Mouse (Mus musculus): Measurements from ENCODE around the gene Fam69a. TPM values are rescaled to one million over a fixed set of nuclear protein-coding genes. Genes with fewer than 3 reads are reported as not detected.

The Fam69a gene
- polyA plus RNA-seq, 1 experiment from 2014 or later: 26.0 TPM

DNA sequence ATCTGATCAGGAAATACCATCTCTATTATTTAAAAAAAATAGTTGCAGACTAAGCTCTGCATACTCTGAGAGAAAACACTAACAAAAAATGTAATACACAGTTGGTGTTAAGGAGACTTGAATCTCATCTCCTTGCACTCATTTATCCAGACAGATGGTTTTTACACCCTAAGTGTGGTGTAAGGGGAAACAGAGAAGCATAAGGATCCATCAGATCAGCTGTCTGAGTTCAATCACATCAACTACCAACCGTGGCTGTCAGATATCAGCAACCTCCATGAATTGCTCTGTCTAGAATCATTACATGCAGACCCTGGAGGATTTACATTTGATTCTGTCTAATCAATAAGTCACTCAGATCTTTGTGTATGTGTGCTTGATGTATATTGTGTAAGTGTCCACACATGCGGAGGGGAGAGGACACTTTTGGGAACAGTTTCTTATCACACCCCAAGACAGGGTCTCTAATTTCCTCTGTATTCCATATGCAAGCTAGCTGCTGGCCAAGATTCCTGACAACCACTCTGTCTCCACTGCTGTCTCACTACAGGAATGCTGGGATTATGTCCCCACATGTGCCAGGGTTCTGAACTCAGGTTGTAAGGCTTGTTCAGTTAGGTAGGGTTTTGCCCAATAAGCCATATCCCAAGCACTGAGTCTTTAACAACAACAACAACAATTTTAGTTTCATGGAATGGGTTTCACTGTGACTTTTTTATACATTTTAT lies 22.7 kb downstream of the Fam69a start:
- H3K27me3 ChIP-seq (ENCODE audit: control insufficient read depth, insufficient read depth, low read length): no peaks in the 10 kb centered on the region
- no peaks in the 10 kb centered on the region for H3K4me1 ChIP-seq (ENCODE audit: control insufficient read depth, insufficient read depth, low read length)
- H3K4me2 ChIP-seq (ENCODE audit: low read depth): no peak overlapping the region
- H3K36me3 ChIP-seq (ENCODE audit: control insufficient read depth, insufficient read depth, low read length): no peaks in the 10 kb centered on the region
- ATAC-seq (ENCODE audit: insufficient read depth, low FRiP score, low TSS enrichment): no peak
- DNase-seq (ENCODE audit: low spot score): no peak
- H3K4me3 ChIP-seq (ENCODE audit: low read depth, low read length): no peak overlapping the region
- no peak overlapping the region for H3K27ac ChIP-seq (ENCODE audit: low read depth, low read length)
- no peak overlapping the region for H3K9ac ChIP-seq (ENCODE audit: low read length)
- 91% methylated on average over 2 of the region's 2 CpGs for WGBS
- no peaks in the 10 kb centered on the region for H3K9me3 ChIP-seq (ENCODE audit: control insufficient read depth, low read length)

GRCm38 (mm10) chr5:107961438-107962251 lies 25.2 kb downstream of the Fam69a start:
- no peaks in the 10 kb centered on the region for H3K4me1 ChIP-seq (ENCODE audit: control insufficient read depth, insufficient read depth, low read length)
- WGBS: 88% methylated on average over 16 of the region's 16 CpGs
- DNase-seq (ENCODE audit: low spot score) (no peak), ATAC-seq (ENCODE audit: insufficient read depth, low FRiP score, low TSS enrichment) (no peak)
- no peak overlapping the region for H3K27ac ChIP-seq (ENCODE audit: low read depth, low read length)
- no peak overlapping the region for H3K4me2 ChIP-seq (ENCODE audit: low read depth)
- no peak overlapping the region for H3K9ac ChIP-seq (ENCODE audit: low read length)
- H3K4me3 ChIP-seq (ENCODE audit: low read depth, low read length): no peak overlapping the region
- no peaks in the 10 kb centered on the region for H3K9me3 ChIP-seq (ENCODE audit: control insufficient read depth, low read length)
- no peaks in the 10 kb centered on the region for H3K27me3 ChIP-seq (ENCODE audit: control insufficient read depth, insufficient read depth, low read length)
- H3K36me3 ChIP-seq (ENCODE audit: control insufficient read depth, insufficient read depth, low read length): no peaks in the 10 kb centered on the region

GRCm38 (mm10) chr5:107960532-107961202 lies 26.2 kb downstream of the Fam69a start:
- Histone ChIP-seq H3K4me3 (ENCODE audit: low read depth, low read length) (no peak overlapping the region), H3K27me3 (ENCODE audit: control insufficient read depth, insufficient read depth, low read length) (no peaks in the 10 kb centered on the region), H3K4me2 (ENCODE audit: low read depth) (no peak overlapping the region), H3K36me3 (ENCODE audit: control insufficient read depth, insufficient read depth, low read length) (no peaks in the 10 kb centered on the region), H3K9me3 (ENCODE audit: control insufficient read depth, low read length) (no peaks in the 10 kb centered on the region), H3K9ac (ENCODE audit: low read length) (no peak overlapping the region), H3K4me1 (ENCODE audit: control insufficient read depth, insufficient read depth, low read length) (no peaks in the 10 kb centered on the region), H3K27ac (ENCODE audit: low read depth, low read length) (no peak overlapping the region)
- ATAC-seq (ENCODE audit: insufficient read depth, low FRiP score, low TSS enrichment): no peak
- peak; percentile 14 for DNase-seq (ENCODE audit: low spot score)
- 80% methylated on average over 14 of the region's 14 CpGs for whole genome bisulfite sequencing

- H3K4me3 ChIP-seq (ENCODE audit: low read depth, low read length): no peak overlapping the region
- H3K36me3 ChIP-seq (ENCODE audit: control insufficient read depth, insufficient read depth, low read length): no peaks in the 10 kb centered on the region
- no peak for ATAC-seq (ENCODE audit: insufficient read depth, low FRiP score, low TSS enrichment)
- no peak overlapping the region for H3K27ac ChIP-seq (ENCODE audit: low read depth, low read length)
- 87% methylated on average over 8 of the region's 8 CpGs for WGBS
- H3K27me3 ChIP-seq (ENCODE audit: control insufficient read depth, insufficient read depth, low read length): no peaks in the 10 kb centered on the region
- no peaks in the 10 kb centered on the region for H3K4me1 ChIP-seq (ENCODE audit: control insufficient read depth, insufficient read depth, low read length)
- H3K9me3 ChIP-seq (ENCODE audit: control insufficient read depth, low read length): no peaks in the 10 kb centered on the region
- no peak overlapping the region for H3K4me2 ChIP-seq (ENCODE audit: low read depth)
- H3K9ac ChIP-seq (ENCODE audit: low read length): no peak overlapping the region
- no peak for DNase-seq (ENCODE audit: low spot score)
Observed at GRCm38 (mm10) chr5:107959624-107960300, 27.1 kb downstream of the Fam69a start.

- Histone ChIP-seq H3K9ac (ENCODE audit: low read length) (no peak overlapping the region), H3K36me3 (ENCODE audit: control insufficient read depth, insufficient read depth, low read length) (no peaks in the 10 kb centered on the region), H3K4me1 (ENCODE audit: control insufficient read depth, insufficient read depth, low read length) (no peaks in the 10 kb centered on the region), H3K9me3 (ENCODE audit: control insufficient read depth, low read length) (no peaks in the 10 kb centered on the region), H3K27ac (ENCODE audit: low read depth, low read length) (no peak overlapping the region), H3K4me2 (ENCODE audit: low read depth) (no peak overlapping the region), H3K4me3 (ENCODE audit: low read depth, low read length) (no peak overlapping the region), H3K27me3 (ENCODE audit: control insufficient read depth, insufficient read depth, low read length) (no peaks in the 10 kb centered on the region)
- DNase-seq (ENCODE audit: low spot score): no peak
- WGBS: 86% methylated on average over 5 of the region's 5 CpGs
- no peak for ATAC-seq (ENCODE audit: insufficient read depth, low FRiP score, low TSS enrichment)
Observed at GRCm38 (mm10) chr5:107950643-107951042, 36.2 kb downstream of the Fam69a start.

DNA sequence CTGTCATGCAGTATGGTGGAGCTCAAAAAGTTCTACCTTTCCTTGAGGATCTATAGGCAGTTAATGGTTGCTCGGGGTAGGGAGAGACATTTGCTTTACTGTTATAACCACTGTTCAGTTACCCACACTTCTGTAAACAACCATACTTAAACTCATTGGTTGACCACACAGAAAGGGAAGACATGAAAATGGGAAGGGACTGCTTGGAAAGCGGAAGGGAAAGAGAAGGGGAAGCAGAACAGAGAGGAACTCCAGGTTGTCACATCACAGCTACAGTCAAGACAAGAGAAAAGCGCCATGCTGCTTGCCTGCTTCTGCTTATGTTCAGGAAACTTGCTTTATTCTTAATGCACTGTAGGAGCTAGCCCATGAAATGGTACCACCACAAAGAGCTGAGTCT lies 37.3 kb downstream of the Fam69a start:
- ATAC-seq (ENCODE audit: insufficient read depth, low FRiP score, low TSS enrichment): no peak

GRCm38 (mm10) chr5:107948899-107949298 lies 38.0 kb downstream of the Fam69a start:
- H3K27ac ChIP-seq (ENCODE audit: low read depth, low read length): no peak overlapping the region
- H3K9ac ChIP-seq (ENCODE audit: low read length): no peak overlapping the region
- no peak for DNase-seq (ENCODE audit: low spot score)
- no peaks in the 10 kb centered on the region for H3K4me1 ChIP-seq (ENCODE audit: control insufficient read depth, insufficient read depth, low read length)
- H3K4me2 ChIP-seq (ENCODE audit: low read depth): no peak overlapping the region
- no peak for ATAC-seq (ENCODE audit: insufficient read depth, low FRiP score, low TSS enrichment)
- no peaks in the 10 kb centered on the region for H3K9me3 ChIP-seq (ENCODE audit: control insufficient read depth, low read length)
- H3K4me3 ChIP-seq (ENCODE audit: low read depth, low read length): no peak overlapping the region
- no peaks in the 10 kb centered on the region for H3K27me3 ChIP-seq (ENCODE audit: control insufficient read depth, insufficient read depth, low read length)
- no peaks in the 10 kb centered on the region for H3K36me3 ChIP-seq (ENCODE audit: control insufficient read depth, insufficient read depth, low read length)
- WGBS: 95% methylated on average over 1 of the region's 1 CpGs

More for the DNA sequence above, 37.3 kb downstream of the Fam69a start:
- H3K4me2 ChIP-seq (ENCODE audit: low read depth): no peak overlapping the region
- no peak for DNase-seq (ENCODE audit: low spot score)
- no peaks in the 10 kb centered on the region for H3K36me3 ChIP-seq (ENCODE audit: control insufficient read depth, insufficient read depth, low read length)
- H3K9ac ChIP-seq (ENCODE audit: low read length): no peak overlapping the region
- 87% methylated on average over 3 of the region's 3 CpGs for WGBS
- no peak overlapping the region for H3K4me3 ChIP-seq (ENCODE audit: low read depth, low read length)
- H3K4me1 ChIP-seq (ENCODE audit: control insufficient read depth, insufficient read depth, low read length): no peaks in the 10 kb centered on the region
- H3K27me3 ChIP-seq (ENCODE audit: control insufficient read depth, insufficient read depth, low read length): no peaks in the 10 kb centered on the region
- H3K9me3 ChIP-seq (ENCODE audit: control insufficient read depth, low read length): no peaks in the 10 kb centered on the region
- H3K27ac ChIP-seq (ENCODE audit: low read depth, low read length): no peak overlapping the region

DNA sequence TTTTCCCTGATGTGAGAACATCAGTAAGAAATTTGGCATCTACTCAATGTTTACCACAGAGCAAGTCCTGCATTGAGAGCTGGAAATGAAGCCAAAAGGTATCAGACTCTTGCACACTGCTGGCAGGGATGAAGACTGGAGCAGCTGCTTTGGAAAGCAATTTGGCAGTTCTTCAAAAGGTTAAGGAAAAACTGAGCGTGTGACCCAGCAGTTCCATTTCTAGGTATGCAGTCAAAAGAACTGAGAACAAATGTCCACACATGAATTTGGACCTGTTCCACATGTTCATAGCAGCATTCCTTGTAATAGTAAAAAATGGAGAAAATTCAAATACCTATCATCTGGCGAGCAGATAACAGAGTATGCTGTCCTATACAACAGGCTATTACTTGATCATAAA lies 39.3 kb downstream of the Fam69a start:
- H3K27ac ChIP-seq (ENCODE audit: low read depth, low read length): no peak overlapping the region
- no peak for ATAC-seq (ENCODE audit: insufficient read depth, low FRiP score, low TSS enrichment)

More for the DNA sequence above, 39.3 kb downstream of the Fam69a start:
- H3K9me3 ChIP-seq (ENCODE audit: control insufficient read depth, low read length): no peaks in the 10 kb centered on the region
- 85% methylated on average over 2 of the region's 2 CpGs for WGBS
- H3K27me3 ChIP-seq (ENCODE audit: control insufficient read depth, insufficient read depth, low read length): no peaks in the 10 kb centered on the region
- no peak for DNase-seq (ENCODE audit: low spot score)
- H3K36me3 ChIP-seq (ENCODE audit: control insufficient read depth, insufficient read depth, low read length): no peaks in the 10 kb centered on the region
- no peaks in the 10 kb centered on the region for H3K4me1 ChIP-seq (ENCODE audit: control insufficient read depth, insufficient read depth, low read length)
- H3K4me2 ChIP-seq (ENCODE audit: low read depth): no peak overlapping the region
- no peak overlapping the region for H3K9ac ChIP-seq (ENCODE audit: low read length)
- H3K4me3 ChIP-seq (ENCODE audit: low read depth, low read length): no peak overlapping the region

Measured in neural tube, embryonic 11.5 days (tissue).